Mouse (Mus musculus): Measurements from ENCODE around the gene Swt1.

GRCm38 (mm10) chr1:151466571-151466970 lies 38.3 kb upstream of the Swt1 start:
- TF ChIP-seq CTCF (IDR thresholded peaks at IDR 0.05; ENCODE audit: control insufficient read depth, insufficient read depth, insufficient read length) (no peak), MAX (IDR thresholded peaks at IDR 0.05) (no peak), USF1 (IDR thresholded peaks at IDR 0.05; ENCODE audit: low read depth) (no peak), MYOD1 (IDR thresholded peaks at IDR 0.05; ENCODE audit: control insufficient read depth, insufficient read length, low read depth) (no peak), MYOG (IDR thresholded peaks at IDR 0.05; ENCODE audit: control insufficient read depth, extremely low read depth, insufficient read length) (no peak), FOSL1 (IDR thresholded peaks at IDR 0.05; ENCODE audit: insufficient read depth, low read length, poor library complexity, severe bottlenecking) (no peak), CEBPB (IDR thresholded peaks at IDR 0.05; ENCODE audit: low read depth) (no peak)

Measured in C2C12 (cell line).